ENCODE assay signal across 7 mouse cellular contexts in the genomic region with DNA sequence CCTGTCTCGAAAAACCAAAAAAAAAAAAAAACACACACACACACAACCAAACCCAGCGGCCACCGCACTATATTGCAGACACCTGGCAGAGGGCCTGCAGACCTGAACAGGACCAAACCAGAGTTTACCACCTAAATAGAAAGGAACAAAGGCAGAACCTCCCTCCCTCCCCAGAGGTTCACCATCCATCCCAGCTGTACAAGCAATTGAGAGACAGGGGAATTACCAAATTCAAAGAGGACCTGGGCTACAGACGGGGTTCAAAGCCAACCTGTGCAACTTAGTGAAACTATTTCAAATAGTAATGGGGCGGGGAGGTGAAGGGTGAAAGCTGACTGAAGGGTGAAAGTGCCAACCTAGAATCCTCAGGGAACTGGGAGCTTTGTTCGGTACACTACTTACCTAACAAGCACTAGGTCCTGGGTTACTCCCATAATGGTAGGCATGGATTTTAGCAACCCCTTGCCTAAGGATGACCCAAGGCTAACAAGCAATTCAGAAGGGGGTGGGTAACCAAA. TPM values are rescaled to one million over a fixed set of nuclear protein-coding genes. Genes with fewer than 3 reads are reported as not detected.
DNase-seq lines count a peak whose midpoint lies in the region; ATAC-seq and TF ChIP-seq lines count a peak whose summit lies in the region.

No protein-coding gene starts in this region.

- DNase-seq in liver, adult 2 months (ENCODE audit: extremely low read depth, low read depth, low spot score), result peak; percentile 69
- no peak for DNase-seq in liver
- DNase-seq in forebrain, embryonic 11.5 days (ENCODE audit: low spot score), result no peak
- DNase-seq in kidney, postnatal 4 days, result peak; percentile 31 to 39
- no peak for DNase-seq in right cerebral cortex, adult 18-20 months
- no peak for DNase-seq in left cerebral cortex, postnatal 10 days (ENCODE audit: extremely low spot score in 1 of 2, low spot score in 2 of 2)

- peaks cover 44% of the 10 kb centered on the region for H3K79me2 ChIP-seq in liver, adult 2 months (ENCODE audit: control insufficient read depth, insufficient read depth, low read length)

- intact Hi-C loops in left cerebral cortex, postnatal 10 days (cut with DNase I), result no loop called here

- 23% methylated on average over 6 of the region's 6 CpGs for WGBS in liver, adult 2 months
- 71% methylated on average over 6 of the region's 6 CpGs for WGBS in forebrain, embryonic 11.5 days
- WGBS in stomach, embryonic 14.5 days, result 51% methylated on average over 6 of the region's 6 CpGs

- 0 out of 2 replicates have a peak overlapping the region, but pooled peaks have one; percentile 1 for H3K27ac ChIP-seq in liver, adult 2 months (replicated peaks; ENCODE audit: insufficient read depth, low read depth, low read length)
- peak overlapping the region; percentile 6; the same call in 1 of the 2 replicates for H3K27ac ChIP-seq in forebrain, embryonic 11.5 days (ENCODE audit: low read depth, low read length)
- H3K27ac ChIP-seq in stomach, embryonic 14.5 days (ENCODE audit: low read length), result no peak overlapping the region; the same call in 1 of the 2 replicates

- TF ChIP-seq POLR2A in liver, adult 2 months (IDR thresholded peaks at IDR 0.05; ENCODE audit: extremely low read depth, insufficient read depth, low read length), result no peak

- no peak overlapping the region for H3K4me3 ChIP-seq in liver, adult 2 months (ENCODE audit: insufficient read depth, low read depth, low read length)
- peak overlapping the region; percentile 92; the same call in 1 of the 2 replicates for H3K4me3 ChIP-seq in forebrain, embryonic 11.5 days (ENCODE audit: low read depth, low read length)
- H3K4me3 ChIP-seq in stomach, embryonic 14.5 days (ENCODE audit: low read depth, low read length), result peak overlapping the region; percentile 93

- no peak overlapping the region for H3K9ac ChIP-seq in liver, adult 2 months (ENCODE audit: low read depth, low read length)
- peak overlapping the region; percentile 99 for H3K9ac ChIP-seq in forebrain, embryonic 11.5 days (ENCODE audit: low read length)
- H3K9ac ChIP-seq in stomach, embryonic 14.5 days (replicated peaks; ENCODE audit: low read depth, low read length), result peak overlapping the region; percentile 99

- TF ChIP-seq CTCF in liver, adult 2 months (IDR thresholded peaks at IDR 0.05; ENCODE audit: low read depth, low read length), result no peak

- ATAC-seq in forebrain, embryonic 11.5 days (replicated peaks; ENCODE audit: low FRiP score), result no peak
- no peak for ATAC-seq in stomach, embryonic 14.5 days (ENCODE audit: insufficient number of reproducible peaks, insufficient read depth, low FRiP score, low read depth)

- H3K36me3 ChIP-seq in liver, adult 2 months (ENCODE audit: control insufficient read depth, insufficient read depth, low read length), result no peaks in the 10 kb centered on the region
- peaks cover 20% of the 10 kb centered on the region for H3K36me3 ChIP-seq in forebrain, embryonic 11.5 days (ENCODE audit: control insufficient read depth, insufficient read depth, low read length)
- peaks cover 30% of the 10 kb centered on the region for H3K36me3 ChIP-seq in stomach, embryonic 14.5 days (ENCODE audit: control insufficient read depth, insufficient read depth, low read length)

- no peaks in the 10 kb centered on the region for H3K27me3 ChIP-seq in liver, adult 2 months (ENCODE audit: control insufficient read depth, insufficient read depth, low read length)
- H3K27me3 ChIP-seq in forebrain, embryonic 11.5 days (ENCODE audit: control insufficient read depth, insufficient read depth, low read length), result no peaks in the 10 kb centered on the region
- H3K27me3 ChIP-seq in stomach, embryonic 14.5 days (ENCODE audit: control insufficient read depth, insufficient read depth, low read length), result no peaks in the 10 kb centered on the region

- H3K9me3 ChIP-seq in forebrain, embryonic 11.5 days (ENCODE audit: control insufficient read depth, low read length), result no peaks in the 10 kb centered on the region
- no peaks in the 10 kb centered on the region for H3K9me3 ChIP-seq in stomach, embryonic 14.5 days (ENCODE audit: control insufficient read depth, low read depth, low read length)

- peaks cover 13% of the 10 kb centered on the region for H3K4me1 ChIP-seq in liver, adult 2 months (ENCODE audit: control insufficient read depth, insufficient read depth, low read length)
- peaks cover 4% of the 10 kb centered on the region; the same call in 1 of the 2 replicates for H3K4me1 ChIP-seq in forebrain, embryonic 11.5 days (replicated peaks; ENCODE audit: control insufficient read depth, insufficient read depth, low read length)
- peaks cover 27% of the 10 kb centered on the region for H3K4me1 ChIP-seq in stomach, embryonic 14.5 days (ENCODE audit: control insufficient read depth, insufficient read depth, low read length)

- H3K4me2 ChIP-seq in forebrain, embryonic 11.5 days (ENCODE audit: low read depth, low read length, severe bottlenecking), result peak overlapping the region; percentile 67
- H3K4me2 ChIP-seq in stomach, embryonic 14.5 days (replicated peaks; ENCODE audit: low read depth, low read length), result peak overlapping the region; percentile 60

RNA-seq across cellular contexts. Expression of a gene that starts 2.6 kb away (rescaled TPM):
- total RNA-seq in liver, adult 2 months (2014; rRNA removed), result 54.2 and 58.3 TPM in 2 replicates
- polyA plus RNA-seq in liver, adult 2 months (2012; rRNA removed), result 31.7 and 37.9 TPM in 2 replicates
- polyA plus RNA-seq in forebrain, embryonic 11.5 days (2014; fragmentation: Nextera tagmentation; extraction: Ambion mirVana), result 214 and 239 TPM in 2 replicates
- 178 and 184 TPM in 2 replicates for polyA plus RNA-seq in stomach, embryonic 14.5 days (2014; fragmentation: Nextera tagmentation; extraction: Ambion mirVana)
- total RNA-seq in left cerebral cortex, postnatal 10 days (2021), result 100 to 1,000 TPM; 186 to 207 TPM

Comparison
In these comparisons a context has a peak if more than half of its experiments do, and no peak if none do; other contexts are left out.
1. DNase-seq: peak in liver, adult 2 months (single experiment) and kidney, postnatal 4 days (2 of 2); none in liver (single experiment), forebrain, embryonic 11.5 days (single experiment), right cerebral cortex, adult 18-20 months (single experiment) and left cerebral cortex, postnatal 10 days (0 of 2).